Mouse (Mus musculus) lung, adult 18-20 months (tissue): ENCODE measurements around the gene Tuba3b.

Experiments
- DNase-seq, 2 experiments: peaks; one replicate each; pipeline ENCODE4 v3.0.0; 2022; ENCODE audit warnings: mixed read lengths in 2 of 2

Tuba3b gene

DNA sequence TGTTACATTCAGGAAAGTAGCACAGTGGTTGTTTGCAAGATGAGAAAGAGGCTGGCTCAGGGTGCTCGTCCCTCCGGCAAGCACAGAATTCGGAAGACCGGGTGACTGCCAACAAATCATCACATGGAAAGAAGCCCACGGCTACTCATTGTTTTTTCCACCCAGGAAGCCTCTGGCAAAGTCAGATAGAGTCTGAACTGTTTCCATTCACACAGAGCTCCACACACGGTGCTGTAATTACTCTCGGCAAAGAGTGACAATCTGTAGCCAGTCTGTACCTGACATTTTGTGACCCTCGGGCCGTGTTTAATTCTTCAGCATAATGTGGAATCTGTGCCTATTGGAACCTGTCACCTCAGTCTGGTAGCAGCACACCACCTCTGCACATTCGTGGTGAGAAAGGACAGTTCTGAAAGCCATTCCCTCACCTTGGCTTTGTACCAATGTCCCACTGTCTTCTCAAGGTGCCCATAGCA lies 54.1 kb downstream of the Tuba3b start:
- peak in 1 of 2 experiments; percentile 33 for DNase-seq
